Mouse (Mus musculus) 416B (cell line): ENCODE measurements around the gene Rps6kb2.
A peak's percentile ranks its signal among the peaks of the same experiment; 100 is the strongest.

Source experiments
- DNase-seq: peaks from one replicate; pipeline ENCODE4 v3.0.0; 2011; ENCODE audit warnings: low read depth

The Rps6kb2 gene

DNA sequence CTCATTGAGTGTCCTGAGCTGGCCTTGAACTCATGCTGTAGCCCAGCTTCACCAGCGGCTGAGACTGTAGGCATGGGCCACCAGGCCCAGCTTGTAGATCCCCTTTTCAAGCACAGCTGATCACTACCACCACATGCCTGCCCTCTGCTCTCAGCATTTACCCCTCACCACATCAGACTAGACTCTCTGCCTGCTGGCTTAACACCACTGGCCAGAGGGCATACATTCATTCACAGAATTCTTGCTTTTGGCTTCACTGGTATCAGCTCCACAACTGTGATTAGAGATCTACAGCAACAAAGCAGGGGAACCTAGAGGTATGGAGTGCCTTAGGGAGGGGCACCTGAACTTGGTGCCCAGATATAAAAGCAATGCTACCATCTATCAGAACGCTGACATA is 42.7 kb downstream of the Rps6kb2 start:
- DNase-seq, result peak; percentile 29

DNA sequence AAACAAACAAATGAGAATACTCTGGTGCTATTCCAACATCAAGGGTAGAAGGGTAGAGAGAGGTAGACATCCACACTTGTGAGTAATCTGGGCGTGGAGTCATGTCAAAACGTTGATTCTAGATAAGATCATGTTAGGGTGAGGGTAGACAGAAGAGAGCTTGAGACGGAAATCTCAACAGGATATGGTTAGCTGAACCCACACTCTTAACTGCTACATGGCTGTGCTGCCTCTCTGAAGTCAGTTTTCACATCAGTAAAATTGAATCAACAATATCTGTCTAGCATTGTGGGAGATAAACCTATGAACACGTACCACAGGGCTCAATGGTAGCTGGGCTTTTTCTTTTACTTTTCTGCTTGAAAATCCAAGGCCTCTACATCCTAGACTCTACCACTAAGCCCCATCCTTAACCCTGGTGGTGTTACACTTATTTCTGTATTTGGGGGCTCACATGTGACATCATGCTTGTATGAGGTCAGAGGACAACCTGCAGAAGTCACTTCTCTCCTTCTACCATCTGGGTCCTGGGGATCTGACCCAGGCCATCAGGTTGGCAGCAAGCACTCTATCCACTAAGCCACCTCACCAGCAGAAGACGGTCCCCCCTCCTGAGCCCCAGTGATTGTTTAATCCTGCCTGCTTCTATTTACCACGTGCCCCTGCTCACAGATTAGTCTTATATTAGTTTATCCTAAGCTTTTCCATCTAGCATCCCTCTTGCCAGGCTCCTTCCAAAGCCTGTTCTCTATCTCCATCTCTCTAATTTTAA is 43.3 kb downstream of the Rps6kb2 start:
- DNase-seq, result peak; percentile 93

DNA sequence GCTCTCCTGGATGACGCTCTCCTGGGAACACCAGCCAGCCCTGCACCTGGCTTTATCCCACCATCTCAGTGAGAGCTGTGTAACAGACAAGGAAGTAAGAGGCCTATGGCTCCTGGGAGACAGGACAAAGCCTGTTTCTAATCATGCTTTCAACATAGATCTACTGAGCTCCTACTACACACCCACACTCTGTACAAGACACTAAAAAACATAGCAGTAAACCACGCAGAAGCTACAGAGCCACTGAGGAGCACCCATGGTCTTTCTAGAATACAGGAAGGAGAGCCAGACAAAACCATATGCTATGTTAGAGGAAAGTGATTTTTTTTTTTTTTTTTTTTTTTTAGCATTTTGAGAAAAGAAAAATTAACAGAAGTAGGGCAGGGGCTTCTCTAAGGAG is 44.8 kb downstream of the Rps6kb2 start:
- no peak for DNase-seq

DNA sequence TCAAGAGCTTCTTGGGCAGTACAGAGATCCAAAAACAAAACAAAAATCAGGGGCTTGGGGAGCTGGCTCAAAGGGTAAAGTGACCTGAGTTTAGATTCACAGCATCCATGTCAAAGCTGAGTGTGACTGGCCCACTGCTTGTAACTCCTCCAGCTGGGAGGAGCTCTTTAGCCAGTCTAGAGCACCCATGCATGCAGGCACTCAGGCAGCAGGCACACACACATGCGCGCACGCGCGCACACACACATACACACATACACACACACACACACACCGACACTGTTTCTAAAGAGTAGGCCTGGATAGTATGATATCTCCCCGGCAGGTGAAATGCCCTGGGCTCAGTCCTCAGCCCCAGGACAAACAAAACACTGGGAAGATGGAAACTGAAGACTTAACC is 46.1 kb downstream of the Rps6kb2 start:
- no peak for DNase-seq

DNA sequence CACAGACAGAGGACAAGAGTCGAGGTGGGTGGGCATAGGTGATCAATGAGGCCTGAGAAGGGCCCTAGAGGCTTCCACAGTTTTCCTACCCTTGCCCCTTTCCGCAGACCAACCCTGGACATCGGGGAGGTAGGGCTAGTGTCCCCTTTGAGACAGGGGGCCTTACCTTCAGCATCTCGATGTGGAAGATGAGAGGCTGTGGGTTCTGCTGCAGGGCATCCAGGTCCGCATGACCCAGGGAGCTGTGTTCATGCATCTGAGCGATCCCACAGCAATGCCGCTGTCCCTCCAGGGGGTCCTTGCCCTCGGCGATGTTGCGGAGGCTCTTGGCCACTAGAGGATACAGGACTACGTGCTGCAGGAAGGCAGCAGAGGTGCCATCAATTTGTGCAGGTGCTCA is 47.3 kb downstream of the Rps6kb2 start:
- DNase-seq, result no peak

DNA sequence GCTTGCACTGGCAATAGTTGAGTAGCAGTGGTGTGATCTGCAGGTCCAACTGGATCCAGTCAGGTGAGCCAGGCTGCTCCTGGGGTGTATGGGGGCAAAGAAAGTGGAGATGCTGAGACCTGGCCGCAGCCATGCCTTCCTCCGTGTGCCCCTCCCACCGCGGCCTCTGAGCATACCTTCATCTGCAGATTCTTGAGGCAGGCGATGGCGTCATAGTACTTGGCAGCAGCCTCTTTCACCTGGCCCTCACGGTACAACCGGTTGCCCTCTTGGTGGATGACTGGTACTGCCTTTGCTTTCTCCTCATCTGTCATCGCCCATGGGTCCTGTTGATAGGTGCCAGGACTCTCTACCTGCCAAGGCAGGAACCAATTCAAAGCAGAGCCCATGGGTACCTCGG is 48.0 kb downstream of the Rps6kb2 start:
- no peak for DNase-seq

DNA sequence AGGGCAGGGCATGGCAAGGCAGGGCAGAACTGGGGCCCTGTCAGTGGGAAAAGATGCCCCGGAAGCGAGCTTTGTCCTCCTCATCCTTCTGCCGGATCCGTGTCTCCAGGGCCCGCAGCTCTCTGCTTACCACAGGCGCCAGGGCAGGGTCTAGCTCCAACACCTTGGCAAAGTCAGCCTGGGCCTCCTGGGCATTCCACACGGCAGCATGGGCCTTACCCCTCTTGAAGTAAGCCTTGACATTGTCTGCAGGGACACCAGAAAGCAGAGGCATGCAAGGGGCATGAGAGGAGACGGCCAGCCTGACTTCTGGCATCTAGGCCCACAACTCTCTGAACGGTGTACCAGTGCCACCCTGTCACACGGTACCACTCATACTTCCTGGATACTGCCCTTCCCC is 48.6 kb downstream of the Rps6kb2 start:
- DNase-seq, result no peak

DNA sequence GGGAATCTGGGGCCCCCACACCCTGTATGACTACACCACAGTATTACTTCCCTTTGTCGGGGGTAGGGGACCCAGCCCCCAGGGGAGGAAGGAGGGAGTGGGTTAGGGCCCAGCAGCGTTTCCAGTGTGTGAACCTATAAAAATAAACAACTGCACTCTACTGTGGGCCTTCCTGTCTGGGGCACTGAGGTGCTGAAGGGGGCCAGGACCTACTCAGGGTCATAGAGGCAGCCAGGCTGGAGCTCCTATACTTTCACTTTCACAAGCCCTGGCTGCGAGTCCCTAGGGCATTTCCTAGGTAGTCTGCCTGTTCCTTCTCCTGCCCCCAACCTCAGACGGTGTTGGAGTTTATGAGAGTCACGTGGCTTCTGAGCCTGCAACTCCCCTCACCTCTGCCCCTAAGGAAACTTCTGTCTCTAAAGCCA is 49.3 kb downstream of the Rps6kb2 start:
- no peak for DNase-seq

DNA sequence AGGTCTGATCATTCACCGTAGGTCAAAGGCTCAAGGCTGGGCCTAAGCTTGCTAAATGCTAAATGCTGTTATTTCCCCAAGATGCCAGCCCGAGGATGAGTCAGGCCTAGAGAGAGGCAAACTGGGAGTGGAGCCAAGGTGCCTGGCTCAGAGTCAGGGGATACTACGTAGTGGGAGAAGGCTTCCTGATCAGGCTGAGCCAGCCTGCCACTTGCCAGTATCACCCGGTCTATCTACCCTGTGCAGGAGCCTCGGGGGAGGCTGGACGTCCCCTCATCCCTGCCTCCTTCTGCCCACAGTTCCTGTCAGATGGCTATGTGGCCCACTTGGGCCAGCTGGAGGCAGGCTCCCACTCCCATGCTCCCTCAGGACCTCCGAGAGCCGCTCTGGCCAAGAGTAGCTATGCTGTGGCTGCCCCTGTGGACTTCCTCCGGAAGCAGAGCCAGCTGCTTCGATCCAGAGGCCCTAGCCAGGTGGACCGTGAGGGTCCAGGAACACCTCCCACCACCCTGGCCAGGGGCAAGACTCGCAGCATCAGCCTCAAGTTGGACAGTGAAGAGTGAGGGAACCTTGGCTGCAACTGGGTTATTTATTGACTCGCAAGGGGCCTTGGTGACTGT is 49.9 kb downstream of the Rps6kb2 start:
- peak; percentile 99 for DNase-seq

DNA sequence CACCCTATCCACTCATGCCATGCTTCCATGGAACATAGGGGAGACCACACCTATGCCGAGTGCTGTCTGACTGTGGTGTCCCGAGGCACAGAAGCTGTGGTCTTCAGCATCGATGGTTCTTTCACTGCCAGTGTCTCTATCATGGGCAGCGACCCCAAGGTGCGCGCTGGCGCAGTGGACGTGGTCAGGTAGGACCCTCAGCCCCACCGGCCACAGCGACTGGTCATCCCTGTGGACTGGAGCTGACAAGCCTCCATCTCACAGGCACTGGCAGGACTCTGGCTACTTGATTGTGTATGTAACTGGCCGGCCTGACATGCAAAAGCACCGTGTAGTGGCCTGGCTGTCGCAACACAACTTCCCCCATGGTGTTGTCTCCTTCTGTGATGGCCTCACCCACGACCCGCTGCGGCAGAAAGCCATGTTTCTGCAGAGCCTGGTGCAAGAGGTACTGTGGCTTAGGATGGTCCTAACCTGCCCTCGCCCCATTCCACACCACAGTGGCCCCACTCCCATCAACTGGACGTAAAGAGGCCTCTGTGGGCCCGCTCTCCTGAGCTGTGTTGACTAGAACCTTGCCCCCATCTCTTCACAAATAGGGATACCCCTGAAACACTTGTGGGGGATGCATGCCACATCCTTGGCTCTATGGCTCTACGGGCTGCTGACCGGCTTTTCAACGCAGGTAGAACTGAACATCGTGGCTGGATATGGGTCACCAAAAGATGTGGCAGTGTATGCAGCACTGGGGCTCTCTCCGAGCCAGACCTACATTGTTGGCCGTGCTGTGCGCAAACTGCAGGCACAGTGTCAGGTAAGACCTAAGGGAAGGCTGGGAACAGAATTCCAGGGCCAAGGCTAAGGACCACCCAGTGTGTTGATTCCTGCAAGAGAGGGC is 50.8 kb downstream of the Rps6kb2 start:
- peak; percentile 39 for DNase-seq

DNA sequence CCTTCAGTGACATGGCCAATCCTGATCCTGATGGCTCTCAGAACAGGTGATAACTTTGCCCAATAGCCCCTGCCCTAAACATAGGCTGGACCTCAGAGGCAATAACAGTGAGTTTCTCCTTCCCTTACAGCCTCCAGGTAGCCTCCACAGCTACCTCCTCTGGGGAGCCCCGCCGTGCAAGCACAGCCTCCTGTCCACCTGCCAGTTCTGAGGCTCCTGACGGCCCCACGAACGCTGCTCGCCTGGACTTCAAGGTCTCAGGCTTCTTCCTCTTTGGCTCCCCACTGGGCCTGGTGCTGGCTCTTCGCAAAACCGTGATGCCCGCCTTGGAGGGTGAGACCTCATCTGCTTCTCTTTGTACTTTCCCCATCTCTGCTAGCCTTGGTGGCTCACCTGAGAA is 54.6 kb downstream of the Rps6kb2 start:
- no peak for DNase-seq

DNA sequence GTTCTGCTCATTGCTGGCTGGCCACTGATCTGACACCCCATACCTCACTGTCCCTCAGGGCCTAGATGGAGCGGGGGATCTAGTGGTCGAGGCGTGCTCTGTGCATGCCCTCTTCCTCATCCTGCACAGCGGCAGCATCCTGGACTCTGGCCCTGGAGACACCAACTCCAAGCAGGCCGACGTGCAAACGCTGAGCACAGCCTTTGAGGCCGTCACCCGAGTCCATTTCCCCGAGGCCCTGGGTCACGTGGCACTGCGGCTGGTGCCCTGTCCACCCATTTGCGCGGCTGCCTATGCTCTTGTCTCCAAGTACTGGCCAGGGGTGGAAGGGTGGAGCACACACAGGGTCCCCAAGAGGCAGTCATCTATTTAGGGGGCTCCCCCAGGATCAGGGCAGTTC is 56.5 kb downstream of the Rps6kb2 start:
- DNase-seq, result no peak

DNA sequence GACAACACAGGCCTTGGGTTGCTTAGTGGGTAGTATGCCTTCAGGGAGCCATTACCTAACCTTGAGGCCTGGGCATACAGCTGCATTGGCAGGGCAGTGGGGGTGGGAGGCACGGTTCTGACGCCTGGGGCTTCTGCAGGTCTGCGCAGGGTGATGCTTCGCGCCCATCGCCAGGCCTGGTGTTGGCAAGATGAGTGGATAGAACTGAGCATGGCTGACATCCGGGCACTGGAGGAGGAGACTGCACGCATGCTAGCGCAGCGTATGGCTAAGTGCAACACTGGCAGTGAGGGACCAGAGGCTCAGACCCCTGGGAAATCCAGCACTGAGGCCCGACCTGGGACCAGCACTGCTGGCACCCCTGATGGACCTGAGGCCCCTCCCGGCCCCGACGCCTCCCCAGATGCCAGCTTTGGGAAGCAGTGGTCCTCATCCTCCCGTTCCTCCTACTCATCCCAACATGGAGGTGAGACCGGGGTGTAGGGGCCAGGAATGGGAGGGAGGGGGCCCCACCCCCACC is 58.4 kb downstream of the Rps6kb2 start:
- DNase-seq, result no peak
